9 mouse cellular contexts compared by ENCODE assay signal in the genomic region with DNA sequence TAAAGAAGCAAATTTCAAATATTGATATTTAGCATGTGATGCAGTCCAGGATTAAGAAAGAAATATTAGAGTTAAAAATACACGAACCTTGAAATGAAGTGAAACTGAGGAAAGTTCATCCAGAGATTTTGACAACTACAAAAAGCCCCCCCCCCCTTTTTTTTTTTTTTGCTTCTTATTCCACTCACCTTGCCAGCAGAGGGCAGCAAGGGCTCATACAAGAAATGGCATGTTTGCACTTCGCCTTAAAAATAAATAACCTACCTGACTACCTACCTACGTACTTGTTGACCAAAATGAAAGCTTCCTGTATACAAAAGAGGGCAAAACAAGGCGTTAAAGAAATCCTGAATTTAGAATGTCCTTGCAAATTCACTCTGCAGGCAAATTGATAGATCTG.
DNase-seq lines count a peak whose midpoint lies in the region; ATAC-seq and TF ChIP-seq lines count a peak whose summit lies in the region.
"Had no signal": no experiment of that assay in that cellular context is flagged by ENCODE, and none has a peak within 500 bp of the region (broad histone marks: within the 10 kb centered on the region; RNA-seq: fewer than 3 reads in every experiment).

No protein-coding gene starts in this region.

- WGBS in midbrain, postnatal 0 days, result 57% methylated on average over 4 of the region's 4 CpGs
- 50% methylated on average over 4 of the region's 4 CpGs for WGBS in midbrain, embryonic 11.5 days
- whole genome bisulfite sequencing in forebrain, embryonic 12.5 days, result 47% methylated on average over 4 of the region's 4 CpGs

- no peaks in the 10 kb centered on the region for H3K4me1 ChIP-seq in midbrain, postnatal 0 days (ENCODE audit: insufficient read depth, low read length)
- H3K4me1 ChIP-seq in midbrain, embryonic 11.5 days (ENCODE audit: control insufficient read depth, insufficient read depth, low read length), result no peaks in the 10 kb centered on the region
- no peaks in the 10 kb centered on the region for H3K4me1 ChIP-seq in forebrain, embryonic 12.5 days
- H3K4me1 ChIP-seq: liver, embryonic 15.5 days had no signal

- no peak for ATAC-seq in midbrain, postnatal 0 days (ENCODE audit: low FRiP score)
- ATAC-seq in midbrain, embryonic 11.5 days (ENCODE audit: low FRiP score), result no peak
- no peak for ATAC-seq in erythroid progenitor cell, adult 5-6 weeks (replicated peaks; ENCODE audit: low FRiP score, poor library complexity, severe bottlenecking)
- no peak for ATAC-seq in forebrain, embryonic 12.5 days (ENCODE audit: low FRiP score)

- H3K4me2 ChIP-seq in midbrain, postnatal 0 days (ENCODE audit: low read depth, low read length, poor library complexity, severe bottlenecking), result no peak overlapping the region
- no peak overlapping the region for H3K4me2 ChIP-seq in midbrain, embryonic 11.5 days
- H3K4me2 ChIP-seq in forebrain, embryonic 12.5 days, result no peak overlapping the region
- H3K4me2 ChIP-seq: liver, embryonic 15.5 days had no signal

- DNase-seq in gastrocnemius, postnatal 10 days, result peak; percentile 14
- DNase-seq in gastrocnemius, postnatal 25 days, result no peak
- DNase-seq in midbrain, postnatal 0 days (ENCODE audit: low spot score), result peak; percentile 37
- no peak for DNase-seq in midbrain, embryonic 11.5 days (ENCODE audit: low spot score, missing footprints)
- DNase-seq in brain, adult 2 months (ENCODE audit: low read depth, low spot score), result peak; percentile 21
- peak; percentile 24 for DNase-seq in lung, postnatal 10 days

- no peaks in the 10 kb centered on the region for H3K36me3 ChIP-seq in midbrain, postnatal 0 days (ENCODE audit: insufficient read depth, low read length)
- H3K36me3 ChIP-seq in midbrain, embryonic 11.5 days (ENCODE audit: control insufficient read depth, insufficient read depth, low read length), result no peaks in the 10 kb centered on the region
- no peaks in the 10 kb centered on the region for H3K36me3 ChIP-seq in forebrain, embryonic 12.5 days (replicated peaks)
- H3K36me3 ChIP-seq: liver, embryonic 15.5 days had no signal

- TF ChIP-seq CTCF in midbrain, postnatal 0 days (IDR thresholded peaks at IDR 0.05), result peak; percentile 67

- no peak overlapping the region for H3K27ac ChIP-seq in midbrain, postnatal 0 days (ENCODE audit: low read depth, low read length)
- H3K27ac ChIP-seq in midbrain, embryonic 11.5 days (ENCODE audit: low read depth, low read length), result no peak overlapping the region
- no peak overlapping the region for H3K27ac ChIP-seq in forebrain, embryonic 12.5 days
- H3K27ac ChIP-seq: liver, embryonic 15.5 days had no signal

- no peaks in the 10 kb centered on the region for H3K27me3 ChIP-seq in midbrain, postnatal 0 days (ENCODE audit: insufficient read depth, low read length)
- H3K27me3 ChIP-seq in midbrain, embryonic 11.5 days (ENCODE audit: control insufficient read depth, insufficient read depth, low read length), result no peaks in the 10 kb centered on the region; the same call in 1 of the 2 replicates
- peaks cover 16% of the 10 kb centered on the region for H3K27me3 ChIP-seq in forebrain, embryonic 12.5 days
- H3K27me3 ChIP-seq: liver, embryonic 15.5 days had no signal

- H3K9me3 ChIP-seq in midbrain, postnatal 0 days (ENCODE audit: low read length), result no peaks in the 10 kb centered on the region
- H3K9me3 ChIP-seq in midbrain, embryonic 11.5 days (ENCODE audit: control insufficient read depth, low read length), result no peaks in the 10 kb centered on the region
- H3K9me3 ChIP-seq in forebrain, embryonic 12.5 days, result no peaks in the 10 kb centered on the region
- H3K9me3 ChIP-seq: liver, embryonic 15.5 days had no signal

- no peak overlapping the region for H3K4me3 ChIP-seq in midbrain, postnatal 0 days (ENCODE audit: low read depth, low read length)
- no peak overlapping the region for H3K4me3 ChIP-seq in midbrain, embryonic 11.5 days (ENCODE audit: low read depth, low read length)
- H3K4me3 ChIP-seq in forebrain, embryonic 12.5 days (replicated peaks), result no peak overlapping the region
- H3K4me3 ChIP-seq: liver, embryonic 15.5 days had no signal

- no peak overlapping the region for H3K9ac ChIP-seq in midbrain, postnatal 0 days (replicated peaks; ENCODE audit: low read length, poor library complexity, severe bottlenecking)
- H3K9ac ChIP-seq in midbrain, embryonic 11.5 days (ENCODE audit: low read length), result no peak overlapping the region
- no peak overlapping the region for H3K9ac ChIP-seq in forebrain, embryonic 12.5 days
- H3K9ac ChIP-seq: liver, embryonic 15.5 days had no signal

Comparison
In these comparisons a context has a peak if more than half of its experiments do, and no peak if none do; other contexts are left out.
1. DNase-seq: peak in gastrocnemius, postnatal 10 days (single experiment), midbrain, postnatal 0 days (single experiment), brain, adult 2 months (single experiment) and lung, postnatal 10 days (single experiment); none in gastrocnemius, postnatal 25 days (single experiment) and midbrain, embryonic 11.5 days (single experiment).